Mouse (Mus musculus) CH12.LX (cell line): ENCODE results near the gene Senp5.

Experiments used
- CHD1 ChIP-seq: IDR thresholded peaks from 2 replicates; pipeline ENCODE4 v1.6.1; 2012; ENCODE audit warnings: low read depth, low read length, improper control_type of control experiment, inconsistent platforms
- CHD2 ChIP-seq: IDR thresholded peaks from 2 replicates; pipeline ENCODE4 v1.6.1; 2011; ENCODE audit warnings: low read length, improper control_type of control experiment
- CTCF ChIP-seq, 2 experiments: IDR thresholded peaks in 1 of 2; conservative IDR thresholded peaks in 1 of 2; 2 replicates each; pipeline ENCODE4 v1.5.1; 2011 to 2012; ENCODE audit warnings: low read depth in 2 of 2, low read length in 2 of 2, improper control_type of control experiment in 1 of 2, inconsistent platforms in 1 of 2, mild to moderate bottlenecking in 1 of 2, moderate library complexity in 1 of 2
- EP300 ChIP-seq: IDR thresholded peaks from 2 replicates; pipeline ENCODE4 v1.6.1; 2011; ENCODE audit warnings: low read length, improper control_type of control experiment
- MAX ChIP-seq: IDR thresholded peaks from 2 replicates; pipeline ENCODE4 v1.6.1; 2011; ENCODE audit warnings: low read length, improper control_type of control experiment
- POLR2A ChIP-seq: IDR thresholded peaks from 2 replicates; pipeline ENCODE4 v1.6.1; 2011; ENCODE audit warnings: low read depth, mild to moderate bottlenecking, improper control_type of control experiment, low read length
- SIN3A ChIP-seq: IDR thresholded peaks from 2 replicates; pipeline ENCODE4 v1.6.1; 2012; ENCODE audit warnings: low read length, improper control_type of control experiment, inconsistent platforms
- ZKSCAN1 ChIP-seq: IDR thresholded peaks from 2 replicates; pipeline ENCODE4 v1.6.1; 2012; ENCODE audit warnings: low read depth, inconsistent platforms, low read length, improper control_type of control experiment, borderline replicate concordance
- ZNF384 ChIP-seq: IDR thresholded peaks from 2 replicates; pipeline ENCODE4 v1.6.1; 2012; ENCODE audit warnings: low read depth, low read length, improper control_type of control experiment, inconsistent platforms

GRCm38 (mm10) chr16:31944698-31945255 is 58.3 kb downstream of the Senp5 start:
- no peak for TF ChIP-seq CTCF (conservative IDR thresholded peaks at IDR 0.05 in 1 of 2, IDR thresholded peaks at IDR 0.05 in 1 of 2; ENCODE audit: low read depth in 2 of 2, low read length in 2 of 2)
- TF ChIP-seq POLR2A, result no peak
- TF ChIP-seq MAX, result no peak
- no peak for TF ChIP-seq CHD1
- no peak for TF ChIP-seq ZNF384
- no peak for TF ChIP-seq CHD2
- no peak for TF ChIP-seq SIN3A
- no peak for TF ChIP-seq EP300
- TF ChIP-seq ZKSCAN1, result no peak
